Mouse (Mus musculus) intestine, embryonic 14.5 days (tissue): Measurements from ENCODE around the gene Casc1. TPM values are rescaled to one million over a fixed set of nuclear protein-coding genes. Genes with fewer than 3 reads are reported as not detected.
"Not testable (repeated sequence)": the region's sequence is repeated elsewhere in the genome, so short reads cannot be mapped to it uniquely, and the experiment has no call there.

Experiments
- ATAC-seq: fragments of 200-750 bp; cut with Nextera tagmentation; replicated peaks from 2 replicates; pipeline ENCODE4 v1.8.0; 2017; ENCODE audit warnings: low read depth, moderate number of reproducible peaks, moderate TSS enrichment, moderate library complexity; ENCODE audit not compliant: low FRiP score, low TSS enrichment
- DNase-seq: peaks from one replicate; pipeline ENCODE4 v3.0.0-alpha.2; 2018; ENCODE audit warnings: low spot score
- H3K27ac ChIP-seq: fragments of 300-500 bp; sonication (generic); 2 replicates; pipeline ENCODE4 v1.5.1; 2014; ENCODE audit warnings: low read depth, mild to moderate bottlenecking, control low read depth
- H3K27me3 ChIP-seq: fragments of 300-500 bp; sonication (generic); replicated peaks from 2 replicates; pipeline ENCODE4 v1.6.1; 2014; ENCODE audit warnings: low read length, control low read depth; ENCODE audit not compliant: control insufficient read depth, insufficient read depth
- H3K36me3 ChIP-seq: fragments of 300-500 bp; sonication (generic); 2 replicates; pipeline ENCODE4 v1.6.1; 2014; ENCODE audit warnings: low read length, control low read depth; ENCODE audit not compliant: control insufficient read depth, insufficient read depth
- H3K4me1 ChIP-seq: fragments of 300-500 bp; sonication (generic); replicated peaks from 2 replicates; pipeline ENCODE4 v1.6.1; 2014; ENCODE audit warnings: low read length, control low read depth, mixed read lengths; ENCODE audit not compliant: control insufficient read depth, insufficient read depth
- H3K4me2 ChIP-seq: fragments of 300-500 bp; sonication (generic); 2 replicates; pipeline ENCODE4 v1.6.1; 2014; ENCODE audit warnings: low read length
- H3K4me3 ChIP-seq: fragments of 300-500 bp; sonication (generic); 2 replicates; pipeline ENCODE4 v1.5.1; 2014; ENCODE audit warnings: low read depth, low read length, control low read depth, mixed read lengths
- H3K9ac ChIP-seq: fragments of 300-500 bp; sonication (generic); 2 replicates; pipeline ENCODE4 v1.6.1; 2014; ENCODE audit warnings: mild to moderate bottlenecking, low read length
- H3K9me3 ChIP-seq: fragments of 300-500 bp; sonication (generic); 2 replicates; pipeline ENCODE4 v1.6.1; 2016; ENCODE audit warnings: low read length, control low read depth; ENCODE audit not compliant: control insufficient read depth
- WGBS: fragments of 180-500 bp; shearing (Covaris S2); extraction: QIAGEN DNeasy Blood & Tissue Kit; methylation state at CpG from one replicate; pipeline ENCODE4 v1.1.7; 2014; 5-methylcytosine and 5-hydroxymethylcytosine counted together
- polyA plus RNA-seq: library from polyadenylated mRNA; unstranded; fragments of >200 nt; fragmentation: Nextera tagmentation; extraction: Ambion mirVana; gene quantifications from 2 replicates; pipeline ENCODE4 v1.2.1, GENCODE M21; 2014

Casc1 gene
- polyA plus RNA-seq, 1 experiment from 2014 or later: 0.43 TPM

DNA sequence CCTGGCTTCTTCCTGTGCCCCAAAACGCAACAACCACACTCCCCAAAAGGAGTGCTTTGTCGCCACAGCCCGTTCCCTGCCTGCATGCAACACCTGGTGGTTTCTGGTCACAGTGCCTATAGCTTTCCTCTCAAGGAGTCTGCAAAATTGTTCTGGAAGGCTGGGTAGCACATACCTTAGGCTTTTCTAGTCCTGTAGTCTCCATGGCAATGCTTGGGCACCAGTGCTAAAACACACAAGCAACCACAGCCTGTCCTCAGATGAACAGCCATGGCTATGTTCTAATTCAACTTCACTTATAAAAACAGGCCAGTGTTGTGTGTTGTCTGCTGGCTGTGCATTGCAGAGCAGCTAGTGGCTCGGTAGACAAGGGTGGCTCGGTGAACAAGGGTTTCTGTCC lies 74.0 kb downstream of the Casc1 start:
- H3K27ac ChIP-seq: no peak overlapping the region
- 85% methylated on average over 5 of the region's 5 CpGs for WGBS
- DNase-seq: no peak

DNA sequence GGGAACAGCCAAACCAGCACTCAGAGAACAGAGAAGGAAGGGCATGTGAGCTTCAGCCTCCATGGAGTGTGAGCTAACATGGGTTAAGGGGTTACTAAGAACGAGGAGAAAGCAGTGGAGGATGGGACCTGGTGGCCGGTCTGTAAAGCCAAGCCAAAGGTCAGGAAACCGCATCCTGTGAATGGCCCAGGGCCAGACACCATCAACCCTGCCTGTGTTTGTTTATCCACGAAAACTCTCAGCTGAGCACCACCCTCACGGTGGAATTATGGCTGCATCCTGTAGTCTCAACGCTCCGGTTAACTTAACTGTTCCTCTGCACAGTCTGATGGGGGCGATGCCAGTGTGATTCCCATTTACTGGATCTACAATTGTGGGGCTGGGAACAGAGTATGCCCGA lies 75.0 kb downstream of the Casc1 start:
- Histone ChIP-seq H3K36me3 (no peaks in the 10 kb centered on the region), H3K4me1 (no peaks in the 10 kb centered on the region), H3K4me2 (no peak overlapping the region), H3K27me3 (no peaks in the 10 kb centered on the region), H3K27ac (no peak overlapping the region), H3K9ac (no peak overlapping the region), H3K4me3 (no peak overlapping the region), H3K9me3 (no peaks in the 10 kb centered on the region)
- WGBS: 40% methylated on average over 9 of the region's 9 CpGs
- DNase-seq (peak; percentile 28), ATAC-seq (no peak)

More for the DNA sequence above, 74.0 kb downstream of the Casc1 start:
- no peaks in the 10 kb centered on the region for H3K36me3 ChIP-seq
- H3K4me1 ChIP-seq: no peaks in the 10 kb centered on the region
- H3K9me3 ChIP-seq: no peaks in the 10 kb centered on the region
- H3K4me2 ChIP-seq: no peak overlapping the region
- no peak for ATAC-seq
- no peak overlapping the region for H3K9ac ChIP-seq
- no peak overlapping the region for H3K4me3 ChIP-seq
- no peaks in the 10 kb centered on the region for H3K27me3 ChIP-seq

DNA sequence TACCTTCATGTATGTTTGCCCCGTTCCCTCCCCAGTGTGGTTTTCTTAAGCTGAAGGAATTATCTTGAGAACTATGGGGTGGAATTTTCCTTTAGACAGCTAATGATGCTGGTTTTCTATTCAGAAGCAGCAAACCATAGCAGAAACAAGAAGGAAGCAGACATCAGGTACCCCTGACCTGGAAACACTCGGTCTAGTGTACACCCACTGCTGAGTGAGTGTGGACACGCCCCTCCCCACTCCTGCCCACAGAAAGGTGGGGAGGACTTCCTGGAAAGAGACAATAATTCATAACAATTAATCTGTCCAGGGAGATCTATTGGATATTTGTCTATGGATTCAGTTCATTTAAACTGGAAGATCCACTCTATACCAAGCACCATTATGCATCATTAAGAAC lies 75.5 kb downstream of the Casc1 start:
- no peaks in the 10 kb centered on the region for H3K9me3 ChIP-seq
- no peaks in the 10 kb centered on the region for H3K27me3 ChIP-seq
- ATAC-seq (no peak), DNase-seq (peak; percentile 10)
- no peak overlapping the region for H3K27ac ChIP-seq
- no peaks in the 10 kb centered on the region for H3K4me1 ChIP-seq
- H3K4me3 ChIP-seq: no peak overlapping the region
- no peak overlapping the region for H3K9ac ChIP-seq
- H3K36me3 ChIP-seq: no peaks in the 10 kb centered on the region
- no peak overlapping the region for H3K4me2 ChIP-seq
- WGBS: 74% methylated on average over 3 of the region's 3 CpGs

DNA sequence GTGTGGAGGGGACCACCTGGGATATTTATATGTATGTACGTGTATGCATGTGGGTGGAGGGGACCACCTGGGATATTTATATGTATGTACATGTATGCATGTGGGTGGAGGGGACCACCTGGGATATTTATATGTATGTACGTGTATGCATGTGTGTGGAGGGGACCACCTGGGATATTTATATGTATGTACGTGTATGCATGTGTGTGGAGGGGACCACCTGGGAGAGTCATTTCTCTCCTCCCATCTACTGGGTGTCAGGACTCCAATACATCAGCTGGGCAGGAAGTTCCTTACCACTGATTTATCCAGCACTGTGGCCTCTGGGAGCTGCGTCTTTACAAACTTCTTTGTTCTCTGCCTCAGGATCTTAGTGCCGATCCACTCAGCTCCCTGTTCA lies 77.8 kb downstream of the Casc1 start:
- H3K27me3 ChIP-seq, H3K36me3 ChIP-seq, H3K4me2 ChIP-seq, ATAC-seq, H3K4me1 ChIP-seq, H3K27ac ChIP-seq, H3K4me3 ChIP-seq, H3K9me3 ChIP-seq, H3K9ac ChIP-seq: not testable (repeated sequence)
- WGBS: 74% methylated on average over 5 of the region's 5 CpGs
- DNase-seq: peak; percentile 28

DNA sequence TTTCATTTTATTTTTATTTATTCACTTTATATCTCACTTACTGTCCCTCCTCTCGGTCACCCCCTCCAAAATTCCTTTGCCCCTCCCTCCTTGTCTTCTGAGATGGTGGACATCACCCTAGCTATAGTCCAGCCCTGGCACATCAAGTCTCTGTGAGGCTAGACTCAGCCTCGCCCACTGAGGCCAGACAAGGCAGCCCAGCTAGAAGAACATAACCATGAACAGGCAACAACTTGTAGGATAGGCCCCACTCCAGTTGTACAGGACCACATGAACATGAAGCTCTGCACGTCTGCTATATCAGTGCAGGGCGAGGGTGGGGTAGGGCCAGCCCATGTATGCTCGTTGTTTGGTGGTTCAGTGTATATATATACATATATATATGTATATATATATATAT lies 78.8 kb downstream of the Casc1 start:
- Histone ChIP-seq H3K36me3 (no peaks in the 10 kb centered on the region), H3K27ac (no peak overlapping the region), H3K9me3 (no peaks in the 10 kb centered on the region), H3K9ac (no peak overlapping the region), H3K4me3 (no peak overlapping the region), H3K4me2 (no peak overlapping the region), H3K4me1 (no peaks in the 10 kb centered on the region), H3K27me3 (no peaks in the 10 kb centered on the region)
- 81% methylated on average over 5 of the region's 5 CpGs for WGBS
- ATAC-seq (0 out of 2 replicates have a peak, but pooled peaks have one; percentile 19), DNase-seq (no peak)

DNA sequence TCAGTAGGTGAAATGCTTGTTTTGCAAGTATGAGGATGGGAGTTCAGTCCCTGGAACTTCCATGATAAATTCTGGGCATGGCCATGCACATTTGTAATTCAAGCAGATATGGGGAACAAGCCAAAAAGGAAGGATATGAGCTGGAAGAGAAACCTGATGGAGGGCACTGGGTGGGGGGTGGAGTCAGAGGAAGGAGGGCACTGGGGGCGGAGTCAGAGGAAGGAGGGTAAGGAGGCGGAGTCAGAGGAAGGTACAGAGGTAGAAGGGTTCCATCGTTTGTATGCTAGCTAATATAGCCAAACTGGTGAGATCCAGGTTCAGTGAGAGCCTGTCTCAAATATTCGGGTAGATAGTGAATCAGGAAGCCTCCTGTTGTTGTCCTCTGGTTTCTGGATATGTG lies 81.2 kb downstream of the Casc1 start:
- Histone ChIP-seq H3K9me3 (no peaks in the 10 kb centered on the region), H3K4me1 (no peaks in the 10 kb centered on the region), H3K9ac (no peak overlapping the region), H3K4me3 (no peak overlapping the region), H3K4me2 (no peak overlapping the region), H3K27ac (no peak overlapping the region), H3K36me3 (no peaks in the 10 kb centered on the region), H3K27me3 (no peaks in the 10 kb centered on the region)
- DNase-seq (no peak), ATAC-seq (no peak)
- 84% methylated on average over 4 of the region's 4 CpGs for WGBS

DNA sequence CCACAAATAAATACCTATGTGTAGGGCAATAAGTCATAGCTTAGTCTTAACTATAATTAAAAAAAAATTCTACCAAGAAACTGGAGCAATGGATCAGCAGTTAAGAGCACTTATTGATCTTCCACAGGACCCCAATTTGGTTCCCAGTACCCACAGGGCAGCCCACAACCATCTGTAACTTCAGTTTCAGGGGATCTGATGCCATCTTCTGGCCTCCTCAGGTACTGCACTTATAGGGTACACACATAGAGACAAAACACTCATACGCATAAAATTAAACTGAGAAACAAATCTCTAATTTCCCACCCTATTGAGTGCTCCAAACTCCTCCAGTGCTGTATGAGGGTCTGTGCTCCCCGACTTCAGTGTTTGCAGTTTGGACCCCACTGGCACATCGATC lies 83.2 kb downstream of the Casc1 start:
- Histone ChIP-seq H3K4me1 (no peaks in the 10 kb centered on the region), H3K4me2 (no peak overlapping the region), H3K27ac (no peak overlapping the region), H3K9ac (no peak overlapping the region), H3K36me3 (no peaks in the 10 kb centered on the region), H3K4me3 (no peak overlapping the region), H3K9me3 (no peaks in the 10 kb centered on the region), H3K27me3 (no peaks in the 10 kb centered on the region)
- no peak for DNase-seq
- no peak for ATAC-seq
- 97% methylated on average over 3 of the region's 3 CpGs for WGBS

DNA sequence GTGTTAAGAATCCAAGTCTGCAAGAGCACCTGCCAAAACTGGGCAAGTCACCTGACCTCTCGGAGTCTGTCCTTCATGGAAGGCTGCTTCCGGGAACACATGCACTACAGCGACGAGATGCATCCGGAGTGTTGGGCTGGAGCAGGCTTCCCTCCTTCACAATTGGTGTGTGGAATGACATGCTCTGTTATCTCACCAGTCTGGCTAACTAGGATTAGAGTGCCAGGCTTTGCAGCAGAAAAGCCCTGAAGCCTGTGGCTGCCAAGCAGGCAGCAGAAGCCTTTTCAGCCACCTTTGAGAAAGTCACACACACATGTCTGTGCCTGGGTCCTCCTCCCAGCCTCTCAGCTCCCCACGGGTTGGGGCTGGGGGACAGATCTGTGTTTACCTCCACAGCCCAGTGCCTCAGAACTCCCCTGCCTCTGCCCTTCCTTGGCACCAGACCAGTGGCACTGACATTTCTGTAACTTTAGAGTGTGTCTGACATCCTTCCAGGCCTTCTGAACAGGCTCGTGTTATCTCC lies 85.2 kb downstream of the Casc1 start:
- no peak for DNase-seq
- WGBS: 49% methylated on average over 7 of the region's 7 CpGs
- H3K9me3 ChIP-seq: no peaks in the 10 kb centered on the region
- no peak for ATAC-seq
- H3K4me1 ChIP-seq: no peaks in the 10 kb centered on the region
- no peaks in the 10 kb centered on the region for H3K27me3 ChIP-seq
- H3K27ac ChIP-seq: no peak overlapping the region
- H3K4me3 ChIP-seq: no peak overlapping the region
- H3K4me2 ChIP-seq: no peak overlapping the region
- no peaks in the 10 kb centered on the region for H3K36me3 ChIP-seq
- no peak overlapping the region for H3K9ac ChIP-seq
